Mouse (Mus musculus): ENCODE measurements around the gene Ulk4. TPM values are rescaled to one million over a fixed set of nuclear protein-coding genes. Genes with fewer than 3 reads are reported as not detected.

Gene Ulk4
- polyA plus RNA-seq, 1 experiment from 2014 or later, result 213 TPM

DNA sequence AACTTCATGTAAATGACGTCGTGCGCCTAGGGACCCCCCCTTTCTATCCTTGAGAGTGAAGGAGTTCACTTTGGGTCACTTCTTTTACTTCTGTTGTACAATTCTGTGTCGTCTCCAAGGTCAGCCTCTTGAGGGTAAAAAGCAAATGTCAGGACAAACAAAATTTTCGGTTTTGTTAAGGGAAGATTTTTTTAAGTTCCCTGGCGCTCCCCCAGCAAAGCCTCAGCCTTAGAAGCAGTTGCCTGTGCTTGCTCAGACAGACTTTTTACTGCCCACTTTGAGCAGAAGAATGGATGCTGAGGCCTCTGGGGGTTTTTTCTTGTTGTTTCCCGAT is 21.0 kb upstream of the Ulk4 start:
- DNase-seq (ENCODE audit: low spot score), result no peak
- Histone ChIP-seq H3K9ac (replicated peaks; ENCODE audit: low read length) (peak overlapping the region; percentile 89), H3K27ac (replicated peaks; ENCODE audit: low read depth, low read length) (no peak overlapping the region), H3K4me1 (ENCODE audit: control insufficient read depth, insufficient read depth, low read length) (peaks cover 5% of the 10 kb centered on the region), H3K4me3 (ENCODE audit: low read depth, low read length) (peak overlapping the region; percentile 90), H3K36me3 (replicated peaks; ENCODE audit: control insufficient read depth, insufficient read depth, low read depth, low read length) (no peaks in the 10 kb centered on the region), H3K4me2 (ENCODE audit: low read depth, low read length) (peak overlapping the region; percentile 97), H3K9me3 (replicated peaks; ENCODE audit: control insufficient read depth, low read length) (no peaks in the 10 kb centered on the region), H3K27me3 (ENCODE audit: control insufficient read depth, insufficient read depth, low read length) (peaks cover 3% of the 10 kb centered on the region; the same call in 1 of the 2 replicates)
- WGBS, result 5% methylated on average over 7 of the region's 7 CpGs
- ATAC-seq (replicated peaks; ENCODE audit: insufficient number of reproducible peaks, low FRiP score, low TSS enrichment, low read depth), result no peak

DNA sequence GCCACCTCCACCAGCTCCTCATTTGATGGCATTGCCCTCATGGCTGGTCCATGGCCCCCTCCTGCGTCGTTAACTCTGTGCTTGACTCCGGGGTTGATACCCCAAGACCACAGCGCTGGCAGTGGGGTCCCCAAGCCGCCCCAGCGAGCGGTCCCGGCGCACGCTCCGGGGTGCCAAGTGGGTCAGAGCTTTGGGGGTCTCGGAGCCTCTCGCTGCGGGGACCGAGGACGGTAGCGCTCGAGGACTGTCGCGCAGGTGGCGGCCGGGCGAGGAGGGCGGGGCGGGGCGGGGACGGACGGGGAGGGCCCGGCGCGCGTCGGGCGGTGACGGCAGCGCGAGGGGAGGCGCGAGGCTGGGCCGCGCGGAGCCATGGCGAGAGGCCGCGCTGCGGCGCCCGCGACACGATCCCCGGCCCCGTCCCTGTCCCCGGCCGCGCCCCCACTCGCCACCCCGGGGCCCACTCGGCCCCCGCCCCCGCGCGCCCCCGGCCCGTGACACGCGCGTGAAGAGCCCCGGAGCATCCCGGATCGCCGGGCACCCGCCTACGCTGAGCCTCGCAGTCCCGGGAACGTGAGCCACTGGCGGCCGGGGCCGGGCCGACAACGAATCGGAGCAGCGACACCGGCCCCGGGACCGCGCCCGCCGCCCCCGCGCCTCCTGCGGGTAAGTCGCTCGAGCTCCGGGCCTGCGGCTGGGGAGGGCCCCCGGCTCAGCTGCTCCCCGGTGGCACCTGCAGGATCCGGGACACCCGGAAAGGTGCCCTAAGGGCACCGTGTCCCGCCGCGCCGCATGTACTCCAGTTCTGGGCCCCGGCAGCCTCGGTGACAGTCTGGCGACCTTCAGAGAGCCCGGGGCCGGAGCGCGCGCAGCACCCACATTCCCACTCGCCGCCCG is 20.4 kb upstream of the Ulk4 start, which contains the start of gene Trak1:
TSS of gene Trak1 (plus strand) at position 332 of the 894 bp plus-strand sequence.
- Histone ChIP-seq H3K36me3 (replicated peaks; ENCODE audit: control insufficient read depth, insufficient read depth, low read depth, low read length) (no peaks in the 10 kb centered on the region), H3K4me2 (ENCODE audit: low read depth, low read length) (peak within 1 kb of the TSS; percentile 97), H3K27ac (replicated peaks; ENCODE audit: low read depth, low read length) (no peak within 1 kb of the TSS), H3K4me1 (ENCODE audit: control insufficient read depth, insufficient read depth, low read length) (peaks cover 5% of the 10 kb centered on the region), H3K4me3 (ENCODE audit: low read depth, low read length) (peak within 1 kb of the TSS; percentile 90), H3K27me3 (ENCODE audit: control insufficient read depth, insufficient read depth, low read length) (peaks cover 3% of the 10 kb centered on the region; the same call in 1 of the 2 replicates), H3K9me3 (replicated peaks; ENCODE audit: control insufficient read depth, low read length) (no peaks in the 10 kb centered on the region), H3K9ac (replicated peaks; ENCODE audit: low read length) (peak within 1 kb of the TSS; percentile 89)
- peak; percentile 69 for ATAC-seq (replicated peaks; ENCODE audit: insufficient number of reproducible peaks, low FRiP score, low TSS enrichment, low read depth)
- under 1% methylated on average over 65 of the region's 116 CpGs for WGBS
- DNase-seq (ENCODE audit: low spot score), result peak; percentile 69

DNA sequence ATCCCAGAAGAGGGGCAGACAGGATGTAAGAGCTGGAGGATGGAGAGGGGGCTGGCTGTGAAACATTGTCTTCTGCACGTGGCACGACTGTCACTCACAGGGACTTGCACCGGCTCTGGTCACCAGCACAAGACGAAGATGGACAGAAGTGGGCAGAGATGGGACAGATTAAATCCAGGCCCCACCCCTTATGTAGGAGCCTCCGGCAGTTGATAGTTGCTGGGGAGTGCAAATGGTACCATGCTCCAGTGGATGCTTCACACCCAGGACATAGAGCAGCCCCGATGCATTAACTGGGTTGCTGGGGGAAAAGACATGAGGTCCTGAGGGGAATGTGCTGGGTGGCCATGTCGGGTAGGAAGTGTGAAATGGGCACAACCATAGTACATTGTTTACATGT is 18.2 kb upstream of the Ulk4 start:
- Histone ChIP-seq H3K4me2 (ENCODE audit: low read depth, low read length) (no peak overlapping the region), H3K36me3 (replicated peaks; ENCODE audit: control insufficient read depth, insufficient read depth, low read depth, low read length) (no peaks in the 10 kb centered on the region), H3K9ac (replicated peaks; ENCODE audit: low read length) (no peak overlapping the region), H3K4me1 (ENCODE audit: control insufficient read depth, insufficient read depth, low read length) (peaks cover 5% of the 10 kb centered on the region), H3K27me3 (ENCODE audit: control insufficient read depth, insufficient read depth, low read length) (peaks cover 3% of the 10 kb centered on the region; the same call in 1 of the 2 replicates), H3K4me3 (ENCODE audit: low read depth, low read length) (no peak overlapping the region), H3K27ac (replicated peaks; ENCODE audit: low read depth, low read length) (no peak overlapping the region), H3K9me3 (replicated peaks; ENCODE audit: control insufficient read depth, low read length) (no peaks in the 10 kb centered on the region)
- no peak for DNase-seq (ENCODE audit: low spot score)
- whole genome bisulfite sequencing, result 72% methylated on average over 7 of the region's 7 CpGs
- ATAC-seq (replicated peaks; ENCODE audit: insufficient number of reproducible peaks, low FRiP score, low TSS enrichment, low read depth), result no peak

DNA sequence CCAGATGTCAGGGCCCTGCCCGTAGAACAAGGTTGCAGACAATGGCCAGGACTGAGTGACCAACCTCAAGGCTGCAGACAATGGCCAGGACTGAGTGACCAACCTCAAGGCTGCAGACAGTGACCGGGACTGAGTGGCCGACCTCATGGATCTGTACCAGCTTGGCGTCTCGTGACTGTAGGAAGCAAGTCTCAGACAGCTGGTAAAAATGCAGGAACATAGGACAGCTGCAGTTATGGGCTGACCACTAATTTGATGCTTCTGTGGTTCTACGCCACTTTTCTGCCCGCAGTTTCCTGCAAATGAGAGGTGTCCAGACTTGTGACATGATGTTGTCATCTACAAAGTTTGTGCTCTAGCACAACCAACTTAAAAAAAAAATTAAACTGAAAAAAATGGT is 16.2 kb upstream of the Ulk4 start:
- Histone ChIP-seq H3K27ac (replicated peaks; ENCODE audit: low read depth, low read length) (no peak overlapping the region), H3K4me1 (ENCODE audit: control insufficient read depth, insufficient read depth, low read length) (no peaks in the 10 kb centered on the region), H3K9ac (replicated peaks; ENCODE audit: low read length) (no peak overlapping the region), H3K27me3 (ENCODE audit: control insufficient read depth, insufficient read depth, low read length) (peaks cover 3% of the 10 kb centered on the region; the same call in 1 of the 2 replicates), H3K36me3 (replicated peaks; ENCODE audit: control insufficient read depth, insufficient read depth, low read depth, low read length) (no peaks in the 10 kb centered on the region), H3K9me3 (replicated peaks; ENCODE audit: control insufficient read depth, low read length) (no peaks in the 10 kb centered on the region), H3K4me2 (ENCODE audit: low read depth, low read length) (no peak overlapping the region), H3K4me3 (ENCODE audit: low read depth, low read length) (no peak overlapping the region)
- ATAC-seq (replicated peaks; ENCODE audit: insufficient number of reproducible peaks, low FRiP score, low TSS enrichment, low read depth) (no peak), DNase-seq (ENCODE audit: low spot score) (no peak)
- WGBS, result 83% methylated on average over 7 of the region's 7 CpGs

DNA sequence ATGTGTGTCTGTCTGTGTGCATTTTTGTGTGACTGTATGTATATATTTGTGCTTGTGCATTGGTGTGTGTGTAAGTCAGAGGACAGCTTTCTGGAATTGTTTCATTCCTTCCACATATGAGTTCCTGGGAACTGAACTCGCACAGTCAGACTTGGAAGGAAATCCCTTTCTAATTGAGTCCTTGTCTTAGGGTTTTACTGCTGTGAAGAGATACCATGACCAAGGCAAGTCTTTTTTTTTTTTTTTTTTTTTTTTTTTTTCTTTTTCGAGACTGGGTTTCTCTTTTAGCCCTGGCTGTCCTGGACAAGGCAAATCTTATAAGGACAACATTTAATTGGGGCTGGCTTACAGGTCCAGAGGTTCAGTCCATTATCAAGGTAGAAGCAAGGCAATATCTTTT is 14.3 kb upstream of the Ulk4 start:
- WGBS, result 76% methylated on average over 2 of the region's 2 CpGs
- H3K4me1 ChIP-seq (ENCODE audit: control insufficient read depth, insufficient read depth, low read length), result no peaks in the 10 kb centered on the region
- H3K27ac ChIP-seq (replicated peaks; ENCODE audit: low read depth, low read length), result no peak overlapping the region
- DNase-seq (ENCODE audit: low spot score), result no peak
- no peaks in the 10 kb centered on the region for H3K27me3 ChIP-seq (ENCODE audit: control insufficient read depth, insufficient read depth, low read length)
- no peaks in the 10 kb centered on the region for H3K9me3 ChIP-seq (replicated peaks; ENCODE audit: control insufficient read depth, low read length)
- no peak overlapping the region for H3K9ac ChIP-seq (replicated peaks; ENCODE audit: low read length)
- ATAC-seq (replicated peaks; ENCODE audit: insufficient number of reproducible peaks, low FRiP score, low TSS enrichment, low read depth), result no peak
- no peak overlapping the region for H3K4me3 ChIP-seq (ENCODE audit: low read depth, low read length)
- H3K36me3 ChIP-seq (replicated peaks; ENCODE audit: control insufficient read depth, insufficient read depth, low read depth, low read length), result no peaks in the 10 kb centered on the region
- H3K4me2 ChIP-seq (ENCODE audit: low read depth, low read length), result no peak overlapping the region

DNA sequence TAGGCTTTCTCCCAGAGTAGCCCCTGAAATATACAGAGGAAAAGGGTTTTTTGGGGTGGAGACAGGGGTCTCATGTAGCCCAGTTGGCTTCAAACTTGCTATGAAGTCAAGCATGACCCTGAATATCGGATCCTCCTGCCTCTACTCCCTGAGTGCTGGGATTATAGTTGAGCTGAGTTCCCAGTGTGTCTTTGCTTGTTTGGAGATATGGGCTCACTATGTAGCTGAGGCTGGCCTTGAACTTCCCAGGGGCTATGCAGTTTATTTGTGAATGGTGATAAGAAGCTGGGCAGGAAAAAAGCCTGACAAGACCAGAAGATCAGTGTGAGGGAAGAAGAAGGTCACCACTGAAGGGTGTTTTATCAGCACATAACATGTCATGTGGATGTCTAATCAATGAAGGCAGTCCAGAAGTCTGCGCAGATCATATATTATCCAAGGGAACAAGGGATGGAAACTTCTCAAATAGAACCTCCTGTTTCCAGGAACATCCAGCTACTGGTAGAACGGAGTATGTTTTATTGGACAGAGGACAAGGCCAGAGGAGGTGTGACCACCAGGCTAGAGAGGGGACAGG is 9.4 kb upstream of the Ulk4 start:
- H3K27ac ChIP-seq (replicated peaks; ENCODE audit: low read depth, low read length), result no peak overlapping the region
- no peak for ATAC-seq (replicated peaks; ENCODE audit: insufficient number of reproducible peaks, low FRiP score, low TSS enrichment, low read depth)
- peak overlapping the region; percentile 44 for H3K4me3 ChIP-seq (ENCODE audit: low read depth, low read length)
- H3K4me1 ChIP-seq (ENCODE audit: control insufficient read depth, insufficient read depth, low read length), result no peaks in the 10 kb centered on the region
- 0 out of 2 replicates have a peak, but pooled peaks cover 2% of the 10 kb centered on the region for H3K9me3 ChIP-seq (replicated peaks; ENCODE audit: control insufficient read depth, low read length)
- H3K9ac ChIP-seq (replicated peaks; ENCODE audit: low read length), result no peak overlapping the region; the same call in 1 of the 2 replicates
- 83% methylated on average over 3 of the region's 3 CpGs for WGBS
- no peaks in the 10 kb centered on the region for H3K36me3 ChIP-seq (replicated peaks; ENCODE audit: control insufficient read depth, insufficient read depth, low read depth, low read length)
- no peak for DNase-seq (ENCODE audit: low spot score)
- H3K27me3 ChIP-seq (ENCODE audit: control insufficient read depth, insufficient read depth, low read length), result no peaks in the 10 kb centered on the region
- peak overlapping the region; percentile 54; the same call in 1 of the 2 replicates for H3K4me2 ChIP-seq (ENCODE audit: low read depth, low read length)

DNA sequence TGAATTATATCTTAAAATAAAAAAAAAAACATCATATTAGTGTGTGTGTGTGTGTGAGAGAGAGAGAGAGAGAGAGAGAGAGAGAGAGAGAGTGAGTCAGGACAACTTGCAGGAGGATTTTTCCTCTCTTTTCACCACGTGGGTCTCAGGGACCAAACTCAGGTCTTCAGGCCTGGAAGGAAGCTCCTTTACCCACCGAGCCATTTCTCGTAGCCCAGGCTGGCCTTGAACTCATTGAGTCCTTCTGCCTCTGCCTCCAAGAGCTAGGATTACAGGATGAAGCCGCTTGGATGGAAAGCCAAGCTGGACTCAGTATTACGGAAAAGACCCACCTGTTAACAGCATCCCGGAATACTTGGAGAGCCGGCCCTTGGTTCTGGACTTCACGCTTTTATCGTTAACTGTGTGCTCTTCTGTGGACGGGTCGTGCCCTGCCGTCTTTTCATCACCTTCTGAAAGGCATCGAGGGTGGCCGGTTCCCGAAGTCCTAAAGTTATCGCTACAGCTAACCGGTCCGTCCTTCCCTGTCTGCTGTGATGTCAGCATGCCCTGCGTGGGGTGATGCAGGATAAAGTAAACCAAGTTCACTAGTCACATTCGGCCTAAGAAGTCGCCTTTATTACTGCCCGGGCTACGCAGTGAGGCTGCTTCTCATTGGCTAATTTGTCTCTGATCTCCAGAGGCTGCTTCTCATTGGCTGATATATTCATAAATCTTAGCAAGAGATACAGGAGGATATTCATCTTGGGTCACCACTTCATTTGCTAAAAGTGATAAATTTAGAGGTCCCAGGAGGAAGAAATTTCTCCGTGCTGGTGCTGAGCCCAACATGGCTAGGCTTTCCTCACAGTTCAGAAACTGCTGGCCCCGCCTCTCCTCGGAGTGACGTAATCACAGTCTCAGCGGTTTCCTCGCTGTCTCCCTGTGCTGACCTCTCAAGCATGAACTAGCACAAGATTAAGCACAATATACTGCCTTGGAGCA is 8.6 kb upstream of the Ulk4 start:
- WGBS, result 23% methylated on average over 29 of the region's 29 CpGs
- peak; percentile 78 for DNase-seq (ENCODE audit: low spot score)

More for the DNA sequence above, 8.6 kb upstream of the Ulk4 start:
- H3K27me3 ChIP-seq (ENCODE audit: control insufficient read depth, insufficient read depth, low read length), result no peaks in the 10 kb centered on the region
- H3K36me3 ChIP-seq (replicated peaks; ENCODE audit: control insufficient read depth, insufficient read depth, low read depth, low read length), result no peaks in the 10 kb centered on the region
- peak overlapping the region; percentile 44 for H3K4me3 ChIP-seq (ENCODE audit: low read depth, low read length)
- H3K9ac ChIP-seq (replicated peaks; ENCODE audit: low read length), result peak overlapping the region; percentile 69
- no peaks in the 10 kb centered on the region for H3K4me1 ChIP-seq (ENCODE audit: control insufficient read depth, insufficient read depth, low read length)
- H3K9me3 ChIP-seq (replicated peaks; ENCODE audit: control insufficient read depth, low read length), result 0 out of 2 replicates have a peak, but pooled peaks cover 2% of the 10 kb centered on the region
- peak overlapping the region; percentile 54 for H3K4me2 ChIP-seq (ENCODE audit: low read depth, low read length)
- peak; percentile 81 for ATAC-seq (replicated peaks; ENCODE audit: insufficient number of reproducible peaks, low FRiP score, low TSS enrichment, low read depth)
- no peak overlapping the region for H3K27ac ChIP-seq (replicated peaks; ENCODE audit: low read depth, low read length)
